Mouse (Mus musculus) forebrain, embryonic 10.5 days (tissue): ENCODE results near the gene Ptprm. TPM values are rescaled to one million over a fixed set of nuclear protein-coding genes. Genes with fewer than 3 reads are reported as not detected.
A peak's percentile ranks its signal among the peaks of the same experiment; 100 is the strongest.

Source experiments
- DNase-seq: peaks from one replicate; pipeline ENCODE4 v3.0.0-alpha.2; 2017; ENCODE audit warnings: low spot score; ENCODE audit errors: extremely low spot score
- H3K27ac ChIP-seq: fragments of 300-500 bp; sonication (generic); 2 replicates; pipeline ENCODE4 v1.5.1; 2016; ENCODE audit warnings: mild to moderate bottlenecking
- H3K27me3 ChIP-seq: fragments of 300-500 bp; sonication (generic); 2 replicates; pipeline ENCODE4 v1.6.1; 2016; ENCODE audit warnings: mild to moderate bottlenecking; ENCODE audit not compliant: poor library complexity, severe bottlenecking
- H3K36me3 ChIP-seq: fragments of 300-500 bp; sonication (generic); replicated peaks from 2 replicates; pipeline ENCODE4 v1.6.1; 2016; ENCODE audit warnings: mild to moderate bottlenecking, moderate library complexity
- H3K4me1 ChIP-seq: fragments of 300-500 bp; sonication (generic); 2 replicates; pipeline ENCODE4 v1.6.1; 2016
- H3K4me3 ChIP-seq: fragments of 300-500 bp; sonication (generic); 2 replicates; pipeline ENCODE4 v1.5.1; 2016; ENCODE audit warnings: mild to moderate bottlenecking, moderate library complexity
- H3K9me3 ChIP-seq: fragments of 300-500 bp; sonication (generic); 2 replicates; pipeline ENCODE4 v1.6.1; 2016; ENCODE audit warnings: mild to moderate bottlenecking, moderate library complexity
- WGBS: fragments of 180-500 bp; shearing (Covaris S2); methylation state at CpG from one replicate; pipeline ENCODE4 v1.1.7; 2016; 5-methylcytosine and 5-hydroxymethylcytosine counted together
- polyA plus RNA-seq: library from polyadenylated mRNA; unstranded; fragments of >200 nt; fragmentation: Nextera tagmentation; extraction: Ambion mirVana; gene quantifications from 2 replicates; pipeline ENCODE4 v1.2.1, GENCODE M21; 2016

The Ptprm gene
- polyA plus RNA-seq, 1 experiment from 2014 or later = 8.4 TPM

- no peaks in the 10 kb centered on the region for H3K27me3 ChIP-seq
- peak overlapping the region; percentile 13; the same call in 1 of the 2 replicates for H3K27ac ChIP-seq
- H3K4me1 ChIP-seq = peaks cover 20% of the 10 kb centered on the region
- H3K9me3 ChIP-seq = no peaks in the 10 kb centered on the region
- no peaks in the 10 kb centered on the region for H3K36me3 ChIP-seq
- no peak for DNase-seq
- H3K4me3 ChIP-seq = no peak overlapping the region
- WGBS = 76% methylated on average over 6 of the region's 6 CpGs
Measured at GRCm38 (mm10) chr17:66711221-66712016, 642.8 kb downstream of the Ptprm start.

- Histone ChIP-seq H3K36me3 (no peaks in the 10 kb centered on the region), H3K9me3 (no peaks in the 10 kb centered on the region), H3K27ac (no peak overlapping the region; the same call in 1 of the 2 replicates), H3K4me3 (no peak overlapping the region), H3K27me3 (no peaks in the 10 kb centered on the region), H3K4me1 (peaks cover 20% of the 10 kb centered on the region)
- 59% methylated on average over 4 of the region's 4 CpGs for WGBS
- DNase-seq = no peak
Measured at GRCm38 (mm10) chr17:66710568-66710967, 643.7 kb downstream of the Ptprm start.

GRCm38 (mm10) chr17:66708748-66709147 lies 645.5 kb downstream of the Ptprm start:
- no peaks in the 10 kb centered on the region for H3K36me3 ChIP-seq
- H3K4me1 ChIP-seq = peaks cover 20% of the 10 kb centered on the region
- no peak overlapping the region for H3K27ac ChIP-seq
- H3K27me3 ChIP-seq = no peaks in the 10 kb centered on the region
- no peaks in the 10 kb centered on the region for H3K9me3 ChIP-seq
- DNase-seq = no peak
- no peak overlapping the region for H3K4me3 ChIP-seq
- WGBS = 91% methylated on average over 4 of the region's 4 CpGs

DNA sequence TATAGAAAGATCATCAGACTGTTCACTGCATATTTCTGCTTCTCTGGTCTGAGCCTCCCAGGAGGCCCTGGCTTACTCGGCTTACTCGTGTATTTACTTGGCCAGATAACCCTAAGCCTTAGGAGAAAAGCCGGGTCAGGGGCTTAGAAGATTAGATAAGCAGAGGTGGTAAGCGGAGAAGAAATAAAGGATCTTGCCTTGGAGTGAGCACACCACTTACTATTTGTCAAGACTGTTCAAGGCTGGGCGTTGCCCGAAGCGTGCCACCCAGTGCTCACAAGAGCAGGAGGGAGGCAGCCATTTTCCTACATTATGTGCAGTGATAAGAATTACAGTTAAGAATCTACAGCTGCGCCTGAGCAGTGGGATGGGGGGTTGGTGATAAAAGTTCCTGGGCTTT lies 646.6 kb downstream of the Ptprm start:
- Histone ChIP-seq H3K9me3 (no peaks in the 10 kb centered on the region), H3K27me3 (no peaks in the 10 kb centered on the region), H3K4me1 (peaks cover 20% of the 10 kb centered on the region), H3K36me3 (no peaks in the 10 kb centered on the region), H3K27ac (no peak overlapping the region), H3K4me3 (no peak overlapping the region)
- WGBS = 62% methylated on average over 8 of the region's 8 CpGs
- no peak for DNase-seq

DNA sequence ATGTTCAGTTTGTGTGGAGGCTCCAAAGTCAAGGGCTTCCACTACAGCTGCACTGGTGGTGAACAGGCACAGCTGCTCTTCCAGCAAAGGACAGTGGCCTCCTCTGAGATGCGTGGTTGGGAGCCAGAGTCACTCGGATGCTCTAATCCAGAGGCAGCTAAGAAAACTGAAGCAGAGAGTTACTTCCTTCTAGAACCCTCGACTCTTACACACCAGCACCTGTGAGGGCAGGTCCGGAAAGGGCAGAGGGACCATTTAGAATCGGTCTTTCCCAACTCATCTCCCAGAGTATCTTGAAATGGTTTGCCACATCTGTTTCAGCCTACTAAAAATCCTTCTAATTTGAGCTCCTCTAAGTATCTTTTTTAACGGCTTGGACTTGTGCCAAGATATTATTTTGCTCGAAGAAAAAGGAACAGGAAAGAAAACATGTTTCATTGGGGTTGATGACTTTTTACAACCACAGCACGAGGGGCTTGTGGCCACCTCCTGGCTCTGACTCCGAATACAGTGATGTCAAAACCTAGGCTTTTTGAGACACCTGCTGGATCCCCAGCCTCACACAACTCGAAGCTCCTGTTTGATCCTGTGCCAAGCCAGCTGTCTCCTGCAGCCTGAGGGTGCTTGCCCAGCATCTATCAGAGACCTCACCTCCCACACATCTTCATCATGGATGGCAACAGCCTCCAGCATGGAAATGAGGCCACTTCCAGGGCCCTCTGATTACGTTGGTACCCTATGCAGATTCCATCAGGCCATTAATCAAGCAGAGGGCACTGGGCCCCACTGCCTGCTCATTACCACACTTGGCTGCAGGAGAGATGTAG lies 652.7 kb downstream of the Ptprm start:
- WGBS = 90% methylated on average over 11 of the region's 11 CpGs
- peaks cover 6% of the 10 kb centered on the region; the same call in 1 of the 2 replicates for H3K27me3 ChIP-seq
- H3K4me3 ChIP-seq = no peak overlapping the region
- no peaks in the 10 kb centered on the region for H3K9me3 ChIP-seq
- H3K27ac ChIP-seq = no peak overlapping the region
- no peak for DNase-seq
- H3K4me1 ChIP-seq = peaks cover 16% of the 10 kb centered on the region
- no peaks in the 10 kb centered on the region for H3K36me3 ChIP-seq

GRCm38 (mm10) chr17:66699896-66700295 lies 654.4 kb downstream of the Ptprm start:
- Histone ChIP-seq H3K4me1 (peaks cover 24% of the 10 kb centered on the region), H3K4me3 (no peak overlapping the region), H3K36me3 (no peaks in the 10 kb centered on the region), H3K27me3 (peaks cover 12% of the 10 kb centered on the region; the same call in 1 of the 2 replicates), H3K27ac (no peak overlapping the region), H3K9me3 (no peaks in the 10 kb centered on the region)
- WGBS = 83% methylated on average over 5 of the region's 5 CpGs
- no peak for DNase-seq

DNA sequence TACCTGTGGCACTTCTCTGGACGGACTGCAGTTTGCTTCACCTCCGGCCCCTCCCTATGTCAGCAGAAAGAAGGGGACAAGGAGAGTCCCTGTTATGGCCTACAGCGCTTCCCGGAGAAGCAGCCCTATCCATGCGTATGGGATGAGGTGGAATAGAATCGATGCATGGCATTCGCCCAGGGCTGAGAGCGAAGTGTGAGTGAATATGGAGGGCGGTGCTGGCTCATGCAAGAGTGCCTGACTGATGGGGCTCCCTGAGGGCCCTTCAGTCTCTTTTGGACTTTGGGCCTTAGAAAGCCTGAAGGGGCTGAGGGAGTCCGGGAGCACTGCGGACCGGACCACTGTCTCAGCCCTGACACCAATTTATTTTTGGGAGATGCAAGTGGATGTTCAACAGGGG lies 656.6 kb downstream of the Ptprm start:
- Histone ChIP-seq H3K9me3 (no peaks in the 10 kb centered on the region), H3K27me3 (peaks cover 12% of the 10 kb centered on the region; the same call in 1 of the 2 replicates), H3K4me1 (peaks cover 41% of the 10 kb centered on the region), H3K4me3 (no peak overlapping the region), H3K36me3 (no peaks in the 10 kb centered on the region), H3K27ac (peak overlapping the region; percentile 70)
- DNase-seq = no peak
- 92% methylated on average over 12 of the region's 12 CpGs for WGBS

DNA sequence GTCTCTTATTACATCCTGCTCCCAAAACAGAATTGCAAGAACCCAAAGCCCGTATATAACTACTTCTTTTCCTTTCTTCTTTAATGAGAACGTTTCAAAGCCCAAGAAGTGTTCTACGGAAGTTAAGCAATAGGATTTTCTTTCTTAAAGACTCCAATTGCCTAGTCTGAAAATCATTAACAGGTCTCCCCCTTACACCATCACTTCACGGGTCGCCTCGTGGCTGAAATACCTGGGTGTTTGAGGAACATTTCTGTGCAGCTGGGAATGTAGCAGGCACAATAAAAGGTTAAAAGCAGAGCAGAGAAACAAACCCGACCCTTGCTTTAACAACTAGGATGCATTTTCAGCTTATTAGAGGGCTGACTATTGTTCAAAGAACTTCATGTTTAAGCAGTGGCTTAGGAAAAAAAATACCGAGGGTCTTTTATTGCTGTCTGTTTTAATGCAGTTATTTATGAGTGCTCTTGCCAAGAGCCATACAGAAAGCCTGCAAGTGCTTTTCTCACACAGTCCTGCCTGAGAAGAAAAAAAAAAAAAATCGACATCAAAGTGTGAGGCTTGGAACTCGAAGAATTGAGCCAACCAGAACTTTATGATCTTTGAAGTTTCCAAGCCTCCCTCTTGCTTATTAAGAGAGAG lies 657.6 kb downstream of the Ptprm start:
- no peaks in the 10 kb centered on the region for H3K9me3 ChIP-seq
- peaks cover 38% of the 10 kb centered on the region for H3K4me1 ChIP-seq
- H3K36me3 ChIP-seq = no peaks in the 10 kb centered on the region
- no peak overlapping the region for H3K27ac ChIP-seq
- WGBS = 57% methylated on average over 10 of the region's 10 CpGs
- no peak for DNase-seq
- H3K4me3 ChIP-seq = no peak overlapping the region
- H3K27me3 ChIP-seq = peaks cover 12% of the 10 kb centered on the region; the same call in 1 of the 2 replicates

GRCm38 (mm10) chr17:66694326-66694725 lies 659.9 kb downstream of the Ptprm start:
- H3K4me3 ChIP-seq = no peak overlapping the region
- WGBS = 89% methylated on average over 4 of the region's 4 CpGs
- DNase-seq = no peak
- peak overlapping the region; percentile 80 for H3K27ac ChIP-seq
- H3K27me3 ChIP-seq = peaks cover 12% of the 10 kb centered on the region; the same call in 1 of the 2 replicates
- H3K36me3 ChIP-seq = no peaks in the 10 kb centered on the region
- peaks cover 38% of the 10 kb centered on the region for H3K4me1 ChIP-seq
- H3K9me3 ChIP-seq = no peaks in the 10 kb centered on the region

GRCm38 (mm10) chr17:66693676-66694304 lies 660.5 kb downstream of the Ptprm start:
- H3K4me3 ChIP-seq = peak overlapping the region; percentile 20; the same call in 1 of the 2 replicates
- peak; percentile 48 for DNase-seq
- H3K36me3 ChIP-seq = 0 out of 2 replicates have a peak, but pooled peaks cover 3% of the 10 kb centered on the region

DNA sequence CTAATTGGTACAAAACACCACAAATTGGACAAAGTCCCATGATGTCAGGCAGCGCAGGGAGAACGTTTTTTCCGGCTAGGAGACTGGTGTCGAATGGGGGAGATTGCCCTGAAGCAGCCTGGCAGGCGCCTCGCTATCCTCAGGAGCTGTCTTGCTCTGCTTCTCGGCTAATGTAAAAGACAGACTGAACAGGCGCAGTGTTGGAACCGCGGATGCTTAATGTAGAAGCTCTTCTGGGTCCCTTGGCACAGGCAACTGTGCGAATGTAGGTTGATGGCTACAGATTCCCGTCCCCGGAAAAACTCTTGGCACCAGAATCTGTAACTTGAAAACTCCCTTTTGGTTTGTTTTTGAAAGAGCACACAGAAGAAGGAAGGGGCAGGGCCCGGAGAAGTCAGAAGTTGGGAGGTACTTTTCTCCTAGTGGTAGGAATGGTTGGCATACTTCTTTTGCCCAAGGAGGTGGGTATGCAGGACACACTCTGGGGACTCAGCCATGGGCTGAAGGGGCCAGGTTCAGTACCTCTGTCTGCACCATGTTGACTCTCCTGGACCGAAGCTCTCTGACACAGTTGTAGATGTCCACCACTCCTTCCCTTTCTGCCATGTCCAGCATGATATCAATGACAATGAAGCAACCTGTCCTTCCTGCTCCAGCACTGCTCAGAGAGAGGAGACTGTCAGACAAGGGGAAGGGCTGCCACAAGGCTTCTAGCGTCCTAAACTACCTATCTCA lies 661.1 kb downstream of the Ptprm start:
- no peak for DNase-seq
- WGBS = 95% methylated on average over 16 of the region's 16 CpGs
- H3K27me3 ChIP-seq = peaks cover 12% of the 10 kb centered on the region; the same call in 1 of the 2 replicates
- H3K4me3 ChIP-seq = peak overlapping the region; percentile 20; the same call in 1 of the 2 replicates
- no peaks in the 10 kb centered on the region for H3K9me3 ChIP-seq
- 0 out of 2 replicates have a peak, but pooled peaks cover 4% of the 10 kb centered on the region for H3K36me3 ChIP-seq
- peak overlapping the region; percentile 80 for H3K27ac ChIP-seq
- peaks cover 38% of the 10 kb centered on the region for H3K4me1 ChIP-seq

More at GRCm38 (mm10) chr17:66693676-66694304, 660.5 kb downstream of the Ptprm start:
- 29% methylated on average over 21 of the region's 21 CpGs for WGBS
- Histone ChIP-seq H3K27ac (peak overlapping the region; percentile 80), H3K9me3 (no peaks in the 10 kb centered on the region), H3K27me3 (peaks cover 12% of the 10 kb centered on the region; the same call in 1 of the 2 replicates), H3K4me1 (peaks cover 38% of the 10 kb centered on the region)
